Mouse (Mus musculus): ENCODE measurements around the gene Sgms1. TPM values are rescaled to one million over a fixed set of nuclear protein-coding genes. Genes with fewer than 3 reads are reported as not detected.

The Sgms1 gene
- polyA plus RNA-seq, 1 experiment from 2014 or later = 31.8 TPM

DNA sequence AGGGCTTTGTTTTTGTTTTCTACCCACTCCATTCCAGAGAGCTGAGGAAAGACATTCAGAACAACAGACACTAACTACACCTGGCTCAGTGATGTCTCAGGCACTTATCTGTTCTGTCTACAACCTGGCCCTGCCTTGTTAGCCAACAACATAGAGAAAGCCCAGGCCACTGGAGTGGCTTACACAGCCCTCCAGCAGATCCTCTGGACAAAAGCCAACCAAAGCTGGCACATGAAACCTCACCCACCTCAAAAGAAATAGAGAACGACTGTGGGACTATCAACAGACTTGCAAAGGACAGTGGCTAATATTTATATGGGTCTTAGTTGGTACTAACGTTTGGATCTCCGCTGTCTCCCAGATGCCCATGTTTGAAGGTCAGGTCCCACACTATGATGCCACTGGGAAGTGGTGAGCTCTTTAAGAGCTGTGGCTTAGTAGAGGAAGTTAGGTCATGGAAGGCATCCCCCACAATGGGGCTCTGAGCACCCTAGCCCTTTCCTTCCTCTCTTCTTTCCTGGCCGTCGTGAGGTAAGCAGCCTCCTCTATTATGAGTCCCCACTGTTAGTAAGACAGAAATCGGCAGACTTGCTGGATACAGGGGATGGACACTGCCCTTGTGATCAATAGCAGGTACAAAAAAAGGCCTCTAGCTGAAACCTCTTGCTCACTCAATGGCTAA, 10.1 kb downstream of the Sgms1 start:
- Histone ChIP-seq H3K9ac (no peak overlapping the region), H3K27me3 (replicated peaks) (0 out of 2 replicates have a peak, but pooled peaks cover 9% of the 10 kb centered on the region), H3K9me3 (replicated peaks) (no peaks in the 10 kb centered on the region), H3K27ac (no peak overlapping the region), H3K4me2 (no peak overlapping the region), H3K4me3 (no peak overlapping the region), H3K36me3 (no peaks in the 10 kb centered on the region), H3K4me1 (peaks cover 58% of the 10 kb centered on the region)
- WGBS (ENCODE audit: insufficient replicate concordance) = 42% methylated on average over 6 of the region's 6 CpGs
- ATAC-seq = no peak

DNA sequence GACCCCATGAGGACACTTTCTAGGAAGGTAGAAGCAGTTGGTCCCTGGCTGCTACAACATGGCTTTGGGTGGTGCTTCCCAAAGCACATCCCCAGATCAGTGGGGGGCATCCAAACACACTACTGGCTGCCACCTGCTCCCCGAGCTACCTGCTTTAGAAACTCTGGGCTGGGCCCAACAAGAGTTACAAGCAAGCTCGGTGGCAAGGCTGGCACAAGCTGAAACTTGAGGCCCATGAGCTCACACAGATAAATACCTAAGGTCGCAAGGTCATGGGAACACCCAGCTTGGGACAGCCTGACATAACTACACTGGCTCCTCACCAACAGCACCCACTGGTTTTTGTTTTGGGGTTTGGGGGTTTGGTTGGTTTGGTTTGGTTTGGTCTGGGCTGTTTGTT, 10.9 kb downstream of the Sgms1 start:
- H3K36me3 ChIP-seq = no peaks in the 10 kb centered on the region
- no peak for ATAC-seq
- peaks cover 57% of the 10 kb centered on the region for H3K4me1 ChIP-seq
- no peaks in the 10 kb centered on the region for H3K9me3 ChIP-seq (replicated peaks)
- H3K9ac ChIP-seq = no peak overlapping the region
- WGBS (ENCODE audit: insufficient replicate concordance) = 55% methylated on average over 3 of the region's 3 CpGs
- H3K27me3 ChIP-seq (replicated peaks) = 0 out of 2 replicates have a peak, but pooled peaks cover 9% of the 10 kb centered on the region
- H3K27ac ChIP-seq = no peak overlapping the region
- H3K4me3 ChIP-seq = no peak overlapping the region
- no peak overlapping the region for H3K4me2 ChIP-seq

DNA sequence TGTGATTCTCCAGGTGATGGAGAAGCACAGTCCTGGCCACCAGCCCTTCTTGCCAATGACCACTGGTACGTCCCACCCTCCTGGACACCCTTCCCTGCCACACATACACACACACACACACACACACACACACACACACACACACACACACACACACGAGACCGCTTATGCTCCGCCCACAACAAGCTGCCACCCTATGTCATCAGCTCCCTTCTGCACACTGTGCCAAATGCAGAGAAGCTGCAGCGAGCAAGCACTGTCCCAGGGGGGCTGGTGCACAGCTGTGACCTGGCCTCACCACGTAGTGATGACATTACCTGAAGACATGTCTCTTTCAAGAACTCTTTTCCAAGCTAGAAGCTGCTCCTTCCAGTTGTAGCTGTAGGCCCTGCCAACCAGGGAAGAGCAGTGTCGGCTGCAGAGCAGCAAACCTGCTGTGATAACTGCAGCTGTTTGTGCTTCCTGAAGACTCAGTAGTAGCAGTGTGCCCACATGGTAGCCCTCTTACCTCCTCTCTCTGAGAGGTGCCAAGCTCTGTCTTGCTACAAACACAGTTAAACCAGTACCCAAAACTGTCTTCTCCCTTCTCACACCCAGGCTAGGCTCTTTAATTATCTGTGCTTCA, 11.7 kb downstream of the Sgms1 start:
- Histone ChIP-seq H3K4me3 (no peak overlapping the region), H3K36me3 (no peaks in the 10 kb centered on the region), H3K4me2 (no peak overlapping the region), H3K9me3 (replicated peaks) (no peaks in the 10 kb centered on the region), H3K27me3 (replicated peaks) (0 out of 2 replicates have a peak, but pooled peaks cover 9% of the 10 kb centered on the region), H3K9ac (no peak overlapping the region), H3K4me1 (peaks cover 61% of the 10 kb centered on the region), H3K27ac (no peak overlapping the region)
- WGBS (ENCODE audit: insufficient replicate concordance) = 67% methylated on average over 7 of the region's 7 CpGs
- no peak for ATAC-seq

DNA sequence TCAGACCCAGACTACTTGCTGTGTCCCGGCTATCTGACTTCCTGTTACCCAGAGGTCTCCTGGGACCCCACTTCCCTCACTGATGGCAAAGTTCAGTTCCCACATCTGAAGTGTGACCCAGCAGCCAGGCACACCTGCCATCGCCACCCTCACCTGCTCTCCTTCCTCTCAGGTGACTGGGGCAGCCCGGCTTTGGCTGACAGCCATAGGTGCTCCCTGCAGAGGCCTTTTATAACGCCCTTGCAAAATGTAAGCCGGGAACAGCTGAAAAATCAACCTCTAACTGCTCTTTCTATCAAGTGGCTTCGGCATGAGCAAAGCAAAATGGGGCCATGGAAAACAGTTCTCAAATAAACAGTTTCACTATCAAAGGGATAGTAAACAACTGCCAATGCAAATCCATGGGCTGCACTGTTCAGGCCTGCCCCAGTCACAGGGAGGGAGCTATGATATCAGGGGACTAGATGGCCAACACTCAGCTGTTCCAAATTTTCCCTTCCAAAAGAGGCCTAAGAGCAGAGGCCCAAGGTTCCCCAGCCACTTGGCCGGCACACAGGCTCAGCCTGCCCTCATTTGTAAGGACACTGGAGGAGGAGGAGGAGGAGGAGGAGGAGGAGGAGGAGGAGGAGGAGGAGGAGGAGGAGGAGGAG, 12.5 kb downstream of the Sgms1 start:
- WGBS (ENCODE audit: insufficient replicate concordance) = 58% methylated on average over 6 of the region's 7 CpGs
- H3K36me3 ChIP-seq = no peaks in the 10 kb centered on the region
- no peak overlapping the region for H3K27ac ChIP-seq
- no peak overlapping the region for H3K4me3 ChIP-seq
- no peak overlapping the region for H3K9ac ChIP-seq
- no peak overlapping the region for H3K4me2 ChIP-seq
- H3K9me3 ChIP-seq (replicated peaks) = no peaks in the 10 kb centered on the region
- ATAC-seq = no peak
- H3K4me1 ChIP-seq = peaks cover 68% of the 10 kb centered on the region
- H3K27me3 ChIP-seq (replicated peaks) = 0 out of 2 replicates have a peak, but pooled peaks cover 9% of the 10 kb centered on the region

DNA sequence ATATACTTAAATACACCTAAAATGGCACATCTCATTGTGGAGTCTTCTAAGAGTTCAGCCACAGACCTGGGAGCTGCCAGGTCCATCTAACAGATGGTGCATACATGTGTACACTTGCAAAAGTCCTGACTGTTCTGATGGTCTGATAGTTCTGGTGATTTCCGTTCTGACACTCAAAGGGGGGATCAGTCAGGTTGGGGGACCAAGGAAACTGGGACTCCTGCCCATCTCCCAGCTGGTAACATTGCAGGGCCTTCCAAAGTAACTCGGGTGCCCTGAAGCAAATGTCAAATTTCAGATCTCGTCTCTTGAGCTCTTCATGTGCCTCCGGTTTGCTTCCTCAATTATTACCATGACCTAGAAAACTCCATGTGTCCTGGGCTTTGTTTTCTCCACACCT, 13.5 kb downstream of the Sgms1 start:
- no peak overlapping the region for H3K4me3 ChIP-seq
- H3K36me3 ChIP-seq = no peaks in the 10 kb centered on the region
- ATAC-seq = no peak
- no peak overlapping the region for H3K4me2 ChIP-seq
- peaks cover 59% of the 10 kb centered on the region for H3K4me1 ChIP-seq
- WGBS (ENCODE audit: insufficient replicate concordance) = 62% methylated on average over 4 of the region's 4 CpGs
- no peak overlapping the region for H3K27ac ChIP-seq
- H3K27me3 ChIP-seq (replicated peaks) = 0 out of 2 replicates have a peak, but pooled peaks cover 9% of the 10 kb centered on the region
- H3K9ac ChIP-seq = no peak overlapping the region
- no peaks in the 10 kb centered on the region for H3K9me3 ChIP-seq (replicated peaks)

DNA sequence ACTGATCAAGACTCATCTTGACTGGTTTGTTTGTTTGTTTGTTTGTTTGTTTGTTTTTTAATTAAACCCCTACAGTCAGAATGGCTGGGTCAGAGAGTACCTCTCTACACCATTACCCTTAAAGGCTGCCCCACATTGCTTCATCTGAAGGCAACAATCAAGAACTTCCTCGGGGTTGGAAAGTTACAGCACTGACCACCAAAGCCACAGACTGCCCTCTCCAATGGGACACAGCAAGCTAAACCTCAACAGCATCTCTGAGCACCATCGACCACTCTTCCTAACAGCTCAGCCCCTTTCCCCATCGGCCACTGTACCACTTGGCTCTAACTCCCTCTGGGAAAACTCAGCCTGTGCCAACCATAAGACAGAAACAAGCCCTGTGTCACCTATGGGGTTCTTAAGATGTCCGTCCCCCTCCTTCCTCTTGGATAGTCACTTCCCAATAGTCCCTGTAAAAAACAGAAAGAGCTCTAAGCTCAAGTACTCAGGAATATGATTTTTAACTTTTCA, 14.0 kb downstream of the Sgms1 start:
- Histone ChIP-seq H3K27ac (no peak overlapping the region), H3K27me3 (replicated peaks) (0 out of 2 replicates have a peak, but pooled peaks cover 9% of the 10 kb centered on the region), H3K9ac (no peak overlapping the region), H3K4me3 (no peak overlapping the region), H3K4me2 (no peak overlapping the region), H3K4me1 (peaks cover 54% of the 10 kb centered on the region), H3K36me3 (no peaks in the 10 kb centered on the region), H3K9me3 (replicated peaks) (no peaks in the 10 kb centered on the region)
- no peak for ATAC-seq
- WGBS (ENCODE audit: insufficient replicate concordance) = 49% methylated on average over 4 of the region's 4 CpGs

DNA sequence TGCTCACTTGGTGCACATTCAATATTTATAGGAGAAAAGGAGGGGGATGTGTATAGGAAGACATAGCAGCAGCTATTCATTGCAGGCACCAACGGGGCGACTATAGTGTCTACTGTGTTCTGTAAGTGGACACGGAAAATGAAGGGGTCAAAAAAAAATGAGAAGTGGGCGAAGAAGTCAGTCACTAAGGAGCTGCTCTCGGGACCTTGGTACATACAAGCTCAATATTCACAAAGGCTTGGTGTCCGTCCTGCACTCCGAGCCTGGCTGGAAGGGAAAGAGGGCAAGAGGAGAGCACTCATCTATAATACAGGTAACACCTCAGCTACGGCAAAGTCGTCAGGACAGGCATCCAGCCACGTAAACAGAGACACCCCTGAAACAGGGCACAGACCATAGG, 14.8 kb downstream of the Sgms1 start:
- no peak overlapping the region for H3K9ac ChIP-seq
- 0 out of 2 replicates have a peak, but pooled peaks cover 9% of the 10 kb centered on the region for H3K27me3 ChIP-seq (replicated peaks)
- H3K27ac ChIP-seq = no peak overlapping the region
- no peak overlapping the region for H3K4me3 ChIP-seq
- H3K9me3 ChIP-seq (replicated peaks) = no peaks in the 10 kb centered on the region
- H3K4me1 ChIP-seq = peaks cover 47% of the 10 kb centered on the region
- 75% methylated on average over 10 of the region's 10 CpGs for WGBS (ENCODE audit: insufficient replicate concordance)
- no peaks in the 10 kb centered on the region for H3K36me3 ChIP-seq
- no peak overlapping the region for H3K4me2 ChIP-seq
- ATAC-seq = no peak

DNA sequence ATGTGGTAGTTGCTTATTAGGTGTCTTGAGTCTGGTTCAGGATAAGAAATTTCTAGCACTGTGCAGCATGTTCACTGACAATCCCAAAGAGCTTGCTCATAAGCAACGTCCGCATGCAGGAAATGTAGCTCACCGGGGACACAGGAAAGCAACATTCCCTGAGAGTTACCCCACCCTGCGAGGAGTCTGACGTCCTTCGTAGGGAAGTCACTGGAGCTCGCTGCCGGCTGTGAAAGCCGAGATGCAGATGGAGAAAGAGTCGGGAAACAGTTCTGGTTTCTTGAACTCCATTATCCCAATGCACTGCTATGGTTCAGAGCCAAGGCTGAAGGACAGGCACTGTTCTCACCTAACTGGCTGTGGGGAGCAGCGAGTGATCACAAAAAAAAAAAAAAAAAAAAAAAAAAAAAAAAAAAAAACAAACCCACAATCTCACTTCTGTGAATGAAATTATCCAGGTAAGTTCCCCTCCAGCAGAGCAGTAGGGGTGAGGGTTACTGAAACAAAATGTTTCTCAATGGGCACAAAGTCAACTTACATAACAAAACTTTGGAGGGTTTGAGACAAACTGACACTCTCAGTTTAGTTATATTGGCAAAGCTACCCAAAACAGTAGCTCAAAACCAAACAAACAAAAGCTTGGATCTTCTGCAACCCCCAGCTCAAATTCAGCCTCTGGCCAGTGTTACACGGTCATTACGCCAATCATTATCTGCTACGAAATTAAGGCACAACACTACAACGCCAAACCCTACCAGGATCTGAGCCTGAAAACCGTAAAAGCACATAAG, 15.5 kb downstream of the Sgms1 start:
- Histone ChIP-seq H3K9ac (no peak overlapping the region), H3K9me3 (replicated peaks) (no peaks in the 10 kb centered on the region), H3K27me3 (replicated peaks) (0 out of 2 replicates have a peak, but pooled peaks cover 9% of the 10 kb centered on the region), H3K4me2 (no peak overlapping the region), H3K4me1 (peaks cover 40% of the 10 kb centered on the region), H3K4me3 (no peak overlapping the region), H3K36me3 (no peaks in the 10 kb centered on the region), H3K27ac (no peak overlapping the region)
- no peak for ATAC-seq
- 68% methylated on average over 16 of the region's 16 CpGs for whole genome bisulfite sequencing (ENCODE audit: insufficient replicate concordance)

DNA sequence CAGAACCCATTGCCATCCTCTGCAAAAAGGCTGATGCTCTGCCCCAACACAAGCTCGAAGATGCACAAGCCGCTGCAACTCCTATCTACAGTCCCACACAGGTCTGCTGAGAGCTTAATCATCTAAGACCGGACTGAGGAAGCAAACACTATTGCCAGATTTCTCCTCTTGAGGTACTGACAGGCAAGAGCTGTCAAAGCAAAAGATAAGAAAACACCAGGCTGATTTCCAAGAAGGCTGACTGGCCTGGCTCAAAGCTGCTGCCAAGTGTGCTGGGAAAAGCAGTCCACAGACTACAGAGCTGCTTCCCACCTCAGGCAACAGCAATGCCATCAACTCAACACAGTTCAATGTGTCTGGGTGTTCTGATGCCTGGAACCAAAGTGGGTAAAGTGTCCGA, 17.1 kb downstream of the Sgms1 start:
- peak; percentile 91 for ATAC-seq
- WGBS (ENCODE audit: insufficient replicate concordance) = 20% methylated on average over 4 of the region's 4 CpGs
- H3K9me3 ChIP-seq (replicated peaks) = no peaks in the 10 kb centered on the region

DNA sequence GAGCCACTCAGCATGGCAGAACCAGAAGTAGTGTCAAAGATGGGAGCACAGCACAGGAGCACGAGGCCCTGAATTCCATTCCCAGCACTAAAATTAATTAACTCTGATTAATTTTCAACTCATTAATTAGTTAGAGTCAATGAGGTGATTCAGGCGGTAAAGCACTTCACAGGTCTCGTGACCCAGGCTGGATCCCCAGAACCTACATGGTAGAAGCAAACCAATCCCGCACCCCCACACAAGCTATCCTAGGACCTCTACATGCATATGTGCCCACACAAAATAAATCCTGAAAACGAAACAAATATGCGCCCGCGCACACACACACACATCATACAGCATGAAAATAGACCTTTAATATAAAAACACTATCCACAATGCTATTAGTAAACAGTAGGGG, 22.2 kb downstream of the Sgms1 start:
- Histone ChIP-seq H3K4me3 (no peak overlapping the region), H3K4me1 (peaks cover 12% of the 10 kb centered on the region), H3K27me3 (replicated peaks) (no peaks in the 10 kb centered on the region), H3K9ac (no peak overlapping the region), H3K27ac (no peak overlapping the region), H3K9me3 (replicated peaks) (no peaks in the 10 kb centered on the region), H3K4me2 (no peak overlapping the region), H3K36me3 (no peaks in the 10 kb centered on the region)
- ATAC-seq = no peak
- 88% methylated on average over 8 of the region's 8 CpGs for WGBS (ENCODE audit: insufficient replicate concordance)

More for the DNA sequence above, 17.1 kb downstream of the Sgms1 start:
- H3K27ac ChIP-seq = no peak overlapping the region
- no peak overlapping the region for H3K9ac ChIP-seq
- peaks cover 24% of the 10 kb centered on the region for H3K4me1 ChIP-seq
- H3K27me3 ChIP-seq (replicated peaks) = 0 out of 2 replicates have a peak, but pooled peaks cover 9% of the 10 kb centered on the region
- no peaks in the 10 kb centered on the region for H3K36me3 ChIP-seq
- H3K4me2 ChIP-seq = no peak overlapping the region
- H3K4me3 ChIP-seq = no peak overlapping the region

DNA sequence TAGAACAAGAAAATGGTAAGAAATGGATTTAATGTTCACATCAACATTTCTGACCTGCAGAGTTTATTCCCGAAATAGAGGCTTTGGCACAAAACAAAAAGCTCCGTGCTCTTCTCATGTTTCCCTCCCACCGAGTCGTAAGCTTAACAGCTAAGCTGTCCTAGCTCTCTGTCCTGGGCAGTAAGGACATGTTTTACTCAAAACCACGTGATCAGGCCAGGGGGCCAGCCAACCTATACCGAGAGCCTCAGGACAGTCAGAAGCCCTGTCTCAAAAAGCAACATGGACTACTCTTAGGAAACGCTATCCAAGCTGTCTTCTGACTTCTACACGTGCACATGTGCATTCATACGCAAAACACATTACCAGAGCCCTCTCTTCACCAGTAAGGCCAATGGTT, 23.1 kb downstream of the Sgms1 start:
- Histone ChIP-seq H3K9me3 (replicated peaks) (no peaks in the 10 kb centered on the region), H3K4me2 (no peak overlapping the region), H3K4me3 (no peak overlapping the region), H3K9ac (no peak overlapping the region), H3K36me3 (no peaks in the 10 kb centered on the region), H3K4me1 (peaks cover 15% of the 10 kb centered on the region), H3K27me3 (replicated peaks) (no peaks in the 10 kb centered on the region), H3K27ac (no peak overlapping the region)
- no peak for ATAC-seq
- WGBS (ENCODE audit: insufficient replicate concordance) = 75% methylated on average over 9 of the region's 9 CpGs

All from liver, embryonic 12.5 days (tissue).